Mouse (Mus musculus): Measurements from ENCODE around the gene Nxnl1.

Gene Nxnl1

GRCm38 (mm10) chr8:71526272-71526671 lies 40.1 kb downstream of the Nxnl1 start:
- POLR2A ChIA-PET, result interaction anchor here in 3 of 4 experiments (0.6 to 3.2 kb wide), 17 partner anchors 9 to 202 kb away, joined by 3 to 15 read pairs (median 4); partner anchors contain the start of genes Colgalt1 (in 1 of the 3), Mvb12a (in 1 of the 3) and Tmem221 (in 1 of the 3)
- CTCF ChIA-PET, result interaction anchor here in 2 of 4 experiments (0.7 to 1.2 kb wide), 3 partner anchors 8 to 16 kb away, joined by 3 to 8 read pairs (median 3); partner anchors contain the start of gene Mvb12a (in 1 of the 2)

GRCm38 (mm10) chr8:71525226-71526050 lies 41.0 kb downstream of the Nxnl1 start, which contains the start of gene Ccdc194:
Gene Ccdc194, minus strand, starts transcription at chr8:71525711.
- ChIA-PET CTCF (interaction anchor here in 2 of 4 experiments (0.9 to 1.1 kb wide), 2 partner anchors 47 to 61 kb away, joined by 3 to 4 read pairs; partner anchors contain the start of gene Mrpl34 (in 1 of the 2)), POLR2A (interaction anchor here in 3 of 4 experiments (0.5 to 3.2 kb wide), 23 partner anchors 9 to 879 kb away, joined by 3 to 15 read pairs (median 3); partner anchors contain the start of genes Mvb12a (in 2 of the 3), Colgalt1 (in 1 of the 3) and Tmem221 (in 1 of the 3))

GRCm38 (mm10) chr8:71521634-71522033 lies 44.8 kb downstream of the Nxnl1 start:
- POLR2A ChIA-PET, result interaction anchor here in 3 of 4 experiments (0.6 to 3.1 kb wide), 15 partner anchors 9 to 155 kb away, joined by 3 to 17 read pairs (median 3); partner anchors contain the start of genes Mrpl34 (in 2 of the 3), Jak3 (in 1 of the 3), Mvb12a (in 1 of the 3) and Plvap (in 1 of the 3)

GRCm38 (mm10) chr8:71519037-71519825 lies 47.2 kb downstream of the Nxnl1 start:
- ChIA-PET CTCF (interaction anchor here (0.5 to 3.2 kb wide), 94 partner anchors 7 to 994 kb away, joined by 3 to 47 read pairs (median 4); partner anchors contain the start of genes Mrpl34 (in 2 of the 4), Arrdc2 (in 1 of the 4), Bst2 (in 1 of the 4) and Colgalt1 (in 1 of the 4)), POLR2A (interaction anchor here (0.5 to 2.5 kb wide), 27 partner anchors 11 to 1742 kb away, joined by 3 to 14 read pairs (median 4); partner anchors contain the start of genes Abhd8 (in 1 of the 4), Bst2 (in 1 of the 4), Colgalt1 (in 1 of the 4) and Gtpbp3 (in 1 of the 4))

More at GRCm38 (mm10) chr8:71521634-71522033, 44.8 kb downstream of the Nxnl1 start:
- CTCF ChIA-PET, result interaction anchor here (0.5 to 2.9 kb wide), 41 partner anchors 9 to 682 kb away, joined by 3 to 15 read pairs (median 4); partner anchors contain the start of genes Gtpbp3 (in 2 of the 4), Arrdc2 (in 1 of the 4), Bst2 (in 1 of the 4) and Dda1 (in 1 of the 4)

- ChIA-PET POLR2A (interaction anchor here in 1 of 4 experiments (1.2 kb wide), 1 partner anchor 9 kb away, joined by 4 read pairs; no protein-coding TSS in a partner anchor), CTCF (interaction anchor here in 1 of 4 experiments (2.5 kb wide), 1 partner anchor 52 kb away, joined by 15 read pairs; the partner anchor contains the start of gene Mrpl34)
These were observed 49.6 kb downstream of the Nxnl1 start for GRCm38 (mm10) chr8:71516786-71517185.

GRCm38 (mm10) chr8:71515043-71515442 lies 51.4 kb downstream of the Nxnl1 start:
- ChIA-PET CTCF (interaction anchor here in 2 of 4 experiments (0.7 to 1.6 kb wide), 4 partner anchors 50 to 111 kb away, joined by 3 to 5 read pairs (median 4); partner anchors contain the start of gene Mrpl34 (in 1 of the 2)), POLR2A (interaction anchor here in 2 of 4 experiments (0.6 to 1.0 kb wide), 5 partner anchors 11 to 106 kb away, joined by 3 to 4 read pairs (median 3); partner anchors contain the start of gene Ccdc194 (in 1 of the 2))

- POLR2A ChIA-PET, result interaction anchor here in 2 of 4 experiments (0.6 to 0.9 kb wide), 4 partner anchors 26 to 786 kb away, joined by 3 to 5 read pairs (median 4); no protein-coding TSS in a partner anchor
- CTCF ChIA-PET, result interaction anchor here in 1 of 4 experiments (1.1 to 1.6 kb wide), 3 partner anchors 9 to 72 kb away, joined by 3 to 5 read pairs (median 5); no protein-coding TSS in a partner anchor
These were observed 53.2 kb downstream of the Nxnl1 start for GRCm38 (mm10) chr8:71513018-71513754.

GRCm38 (mm10) chr8:71511644-71512043 lies 54.8 kb downstream of the Nxnl1 start, which contains the start of gene Plvap:
Gene Plvap, minus strand, starts transcription at chr8:71511752.
- ChIA-PET CTCF (interaction anchor here in 1 of 4 experiments (1.0 to 1.7 kb wide), 3 partner anchors 10 to 16 kb away, joined by 3 to 5 read pairs (median 4); no protein-coding TSS in a partner anchor), POLR2A (interaction anchor here in 1 of 4 experiments (0.5 to 1.9 kb wide), 3 partner anchors 10 to 159 kb away, joined by 3 to 4 read pairs (median 4); partner anchors contain the start of gene Bst2)

Data from embryonic stem cell, embryonic (primary cell).